8 mouse cellular contexts compared by ENCODE assay signal in genomic region chr2:110017616-110018505, GRCm38 (mm10). TPM values are rescaled to one million over a fixed set of nuclear protein-coding genes. Genes with fewer than 3 reads are reported as not detected.
A peak's percentile ranks its signal among the peaks of the same experiment; 100 is the strongest.
DNase-seq lines count a peak whose midpoint lies in the region; ATAC-seq and TF ChIP-seq lines count a peak whose summit lies in the region.

Gene Ccdc34, plus strand, starts transcription at chr2:110017817.

- peak; percentile 98 for ATAC-seq in embryonic facial prominence, embryonic 15.5 days (ENCODE audit: insufficient number of reproducible peaks, low FRiP score, low TSS enrichment, low read depth)
- peak; percentile 99 for ATAC-seq in kidney, embryonic 15.5 days (replicated peaks; ENCODE audit: low FRiP score)
- ATAC-seq in monocyte, adult 5-6 weeks (replicated peaks; ENCODE audit: insufficient number of reproducible peaks, low FRiP score, low TSS enrichment, poor library complexity, severe bottlenecking): peak; percentile 90

- WGBS in bone marrow, adult 2 months: under 1% methylated on average over 55 of the region's 55 CpGs
- WGBS in embryonic facial prominence, embryonic 15.5 days: under 1% methylated on average over 55 of the region's 55 CpGs
- WGBS in heart, embryonic 10.5 days: under 1% methylated on average over 55 of the region's 55 CpGs
- WGBS in kidney, embryonic 15.5 days: under 1% methylated on average over 55 of the region's 55 CpGs

- no peaks in the 10 kb centered on the region for H3K9me3 ChIP-seq in embryonic facial prominence, embryonic 15.5 days (replicated peaks)
- no peaks in the 10 kb centered on the region for H3K9me3 ChIP-seq in heart, embryonic 10.5 days
- no peaks in the 10 kb centered on the region for H3K9me3 ChIP-seq in kidney, embryonic 15.5 days (replicated peaks)

- H3K27me3 ChIP-seq in embryonic facial prominence, embryonic 15.5 days: no peaks in the 10 kb centered on the region
- no peaks in the 10 kb centered on the region for H3K27me3 ChIP-seq in heart, embryonic 10.5 days (ENCODE audit: insufficient read depth, poor library complexity, severe bottlenecking)
- H3K27me3 ChIP-seq in kidney, embryonic 15.5 days: no peaks in the 10 kb centered on the region

- peak within 1 kb of the TSS; percentile 86 for H3K4me3 ChIP-seq in bone marrow, adult 2 months (replicated peaks; ENCODE audit: control insufficient read depth, low read depth, low read length)
- peak within 1 kb of the TSS; percentile 79 for H3K4me3 ChIP-seq in embryonic facial prominence, embryonic 15.5 days (replicated peaks)
- H3K4me3 ChIP-seq in heart, embryonic 10.5 days: peak within 1 kb of the TSS; percentile 90
- peak within 1 kb of the TSS; percentile 79 for H3K4me3 ChIP-seq in kidney, embryonic 15.5 days (replicated peaks)

- DNase-seq in 416B (ENCODE audit: low read depth): peak; percentile 91
- DNase-seq in heart, embryonic 10.5 days (ENCODE audit: low spot score): peak; percentile 96
- DNase-seq in liver: peak; percentile 93
- peak; percentile 91 to 95 for DNase-seq in spleen, postnatal 4 days (ENCODE audit: low spot score in 2 of 2)

- H3K4me1 ChIP-seq in bone marrow, adult 2 months (ENCODE audit: control insufficient read depth, insufficient read depth, low read length): no peaks in the 10 kb centered on the region
- peaks cover 22% of the 10 kb centered on the region for H3K4me1 ChIP-seq in embryonic facial prominence, embryonic 15.5 days
- H3K4me1 ChIP-seq in heart, embryonic 10.5 days: peaks cover 26% of the 10 kb centered on the region
- H3K4me1 ChIP-seq in kidney, embryonic 15.5 days: peaks cover 18% of the 10 kb centered on the region

- TF ChIP-seq CTCF in bone marrow, adult 2 months (IDR thresholded peaks at IDR 0.05; ENCODE audit: control insufficient read depth, insufficient read depth, low read length): no peak

- peaks cover 8% of the 10 kb centered on the region for H3K36me3 ChIP-seq in embryonic facial prominence, embryonic 15.5 days
- H3K36me3 ChIP-seq in heart, embryonic 10.5 days: peaks cover 18% of the 10 kb centered on the region
- peaks cover 28% of the 10 kb centered on the region for H3K36me3 ChIP-seq in kidney, embryonic 15.5 days

- peak within 1 kb of the TSS; percentile 56 for H3K4me2 ChIP-seq in embryonic facial prominence, embryonic 15.5 days (replicated peaks)
- peak within 1 kb of the TSS; percentile 61 for H3K4me2 ChIP-seq in kidney, embryonic 15.5 days

- peak within 1 kb of the TSS; percentile 75 for H3K9ac ChIP-seq in embryonic facial prominence, embryonic 15.5 days
- peak within 1 kb of the TSS; percentile 83 for H3K9ac ChIP-seq in kidney, embryonic 15.5 days

- TF ChIP-seq POLR2A in bone marrow, adult 2 months (IDR thresholded peaks at IDR 0.05; ENCODE audit: borderline replicate concordance, control insufficient read depth, low read depth, low read length): peak; percentile 79; the same call in 1 of the 2 replicates

- H3K27ac ChIP-seq in bone marrow, adult 2 months (ENCODE audit: control insufficient read depth, insufficient read depth, low read depth, low read length, poor library complexity): peak within 1 kb of the TSS; percentile 49
- H3K27ac ChIP-seq in embryonic facial prominence, embryonic 15.5 days (replicated peaks): peak within 1 kb of the TSS; percentile 81
- peak within 1 kb of the TSS; percentile 96 for H3K27ac ChIP-seq in heart, embryonic 10.5 days
- H3K27ac ChIP-seq in kidney, embryonic 15.5 days: peak within 1 kb of the TSS; percentile 93

RNA-seq across cellular contexts. Expression of gene Ccdc34, which starts in this region (rescaled TPM):
- polyA plus RNA-seq in bone marrow, adult 2 months (2011; ENCODE audit: insufficient read depth, insufficient read length, low replicate concordance, missing spikeins): 32.8 and 43.6 TPM in 2 replicates
- polyA plus RNA-seq in embryonic facial prominence, embryonic 15.5 days (2015; fragmentation: Nextera tagmentation; extraction: Ambion mirVana): 47.1 and 48.2 TPM in 2 replicates
- 24.1 and 29.8 TPM in 2 replicates for polyA plus RNA-seq in heart, embryonic 10.5 days (2016; fragmentation: Nextera tagmentation; extraction: Ambion mirVana)
- 47.1 and 49.5 TPM in 2 replicates for polyA plus RNA-seq in kidney, embryonic 15.5 days (2015; fragmentation: Nextera tagmentation; extraction: Ambion mirVana)
- 0.64 to 9.9 TPM (median 4.9 TPM) in 3 replicates for total RNA-seq in monocyte, adult 5-6 weeks (2017)

Comparison
In these comparisons a context has a peak if more than half of its experiments do, and no peak if none do; other contexts are left out.
1. Peak in every context shown above with its lines: DNase-seq, ATAC-seq, H3K4me3 ChIP-seq and H3K27ac ChIP-seq.